In genomic region chr3:34314393-34314792, GRCm38 (mm10) we compare ENCODE assay signal across 20 mouse cellular contexts.
DNase-seq lines count a peak whose midpoint lies in the region; ATAC-seq and TF ChIP-seq lines count a peak whose summit lies in the region.
"Had no signal": no experiment of that assay in that cellular context is flagged by ENCODE, and none has a peak within 500 bp of the region (broad histone marks: within the 10 kb centered on the region; RNA-seq: fewer than 3 reads in every experiment).

No protein-coding gene starts in this region.

- 12% methylated on average over 11 of the region's 11 CpGs for WGBS in forebrain, embryonic 12.5 days
- WGBS in forebrain, embryonic 11.5 days: 16% methylated on average over 11 of the region's 11 CpGs
- WGBS in hindbrain, embryonic 14.5 days: 41% methylated on average over 11 of the region's 11 CpGs
- WGBS in hindbrain, postnatal 0 days: 61% methylated on average over 11 of the region's 11 CpGs

- ATAC-seq in forebrain, embryonic 12.5 days (ENCODE audit: low FRiP score): peak; percentile 24; the same call in 1 of the 2 replicates
- ATAC-seq in forebrain, embryonic 11.5 days (replicated peaks; ENCODE audit: low FRiP score): no peak
- ATAC-seq in hindbrain, embryonic 14.5 days (ENCODE audit: low FRiP score): no peak
- no peak for ATAC-seq in hindbrain, postnatal 0 days
- ATAC-seq: CD4-positive, CD25-positive, alpha-beta regulatory T cell, adult 4 months; intestine, embryonic 15.5 days had no signal

- H3K27ac ChIP-seq in forebrain, embryonic 12.5 days: 0 out of 2 replicates have a peak overlapping the region, but pooled peaks have one; percentile 19
- H3K27ac ChIP-seq in forebrain, embryonic 11.5 days (ENCODE audit: low read depth, low read length): no peak overlapping the region
- no peak overlapping the region for H3K27ac ChIP-seq in hindbrain, embryonic 14.5 days
- no peak overlapping the region for H3K27ac ChIP-seq in hindbrain, postnatal 0 days
- H3K27ac ChIP-seq: embryonic facial prominence, embryonic 13.5 days; hindbrain, embryonic 10.5 days; intestine, embryonic 15.5 days had no signal

- TF ChIP-seq CTCF in hindbrain, postnatal 0 days (IDR thresholded peaks at IDR 0.05; ENCODE audit: low read depth): no peak
- TF ChIP-seq CTCF in brain, embryonic 14.5 days (IDR thresholded peaks at IDR 0.05; ENCODE audit: borderline replicate concordance, extremely low read depth, insufficient read depth, insufficient read length): no peak

- H3K9ac ChIP-seq in forebrain, embryonic 12.5 days: no peak overlapping the region
- H3K9ac ChIP-seq in forebrain, embryonic 11.5 days (ENCODE audit: low read length): no peak overlapping the region
- H3K9ac ChIP-seq in hindbrain, embryonic 14.5 days: no peak overlapping the region
- no peak overlapping the region for H3K9ac ChIP-seq in hindbrain, postnatal 0 days (replicated peaks; ENCODE audit: low read length)
- H3K9ac ChIP-seq: embryonic facial prominence, embryonic 13.5 days; heart, embryonic 12.5 days; intestine, embryonic 15.5 days had no signal

- H3K27me3 ChIP-seq in forebrain, embryonic 12.5 days: peaks cover 9% of the 10 kb centered on the region; the same call in 1 of the 2 replicates
- H3K27me3 ChIP-seq in forebrain, embryonic 11.5 days (ENCODE audit: control insufficient read depth, insufficient read depth, low read length): no peaks in the 10 kb centered on the region
- H3K27me3 ChIP-seq in hindbrain, embryonic 14.5 days (ENCODE audit: control insufficient read depth, insufficient read depth, low read length): no peaks in the 10 kb centered on the region
- H3K27me3 ChIP-seq in hindbrain, postnatal 0 days (ENCODE audit: insufficient read depth, low read length): no peaks in the 10 kb centered on the region
- H3K27me3 ChIP-seq: heart, embryonic 12.5 days; intestine, embryonic 15.5 days had no signal

- DNase-seq in forebrain, embryonic 11.5 days (ENCODE audit: low spot score): no peak
- no peak for DNase-seq in hindbrain, embryonic 14.5 days (ENCODE audit: low spot score)
- DNase-seq in hindbrain, postnatal 0 days (ENCODE audit: low spot score): no peak
- peak; percentile 77 for DNase-seq in brain, embryonic 14.5 days (ENCODE audit: low read depth)
- DNase-seq in retina, postnatal 1 day: peak; percentile 28
- DNase-seq in Muller cell, postnatal 12 days (ENCODE audit: inconsistent ontology term): no peak
- DNase-seq: adrenal gland, postnatal 10 days; B cell, adult 2 months; cerebellum, adult 18-20 months; cerebellum, adult 9-11 months; cerebellum, postnatal 36 days; gastrocnemius, postnatal 14 days; kidney, adult 18-20 months had no signal

- H3K4me2 ChIP-seq in forebrain, embryonic 12.5 days: peak overlapping the region; percentile 31
- H3K4me2 ChIP-seq in forebrain, embryonic 11.5 days (ENCODE audit: low read depth, low read length, severe bottlenecking): no peak overlapping the region; the same call in 1 of the 2 replicates
- 0 out of 2 replicates have a peak overlapping the region, but pooled peaks have one; percentile 9 for H3K4me2 ChIP-seq in hindbrain, embryonic 14.5 days (replicated peaks)
- no peak overlapping the region for H3K4me2 ChIP-seq in hindbrain, postnatal 0 days (ENCODE audit: low read depth, low read length)
- H3K4me2 ChIP-seq: embryonic facial prominence, embryonic 13.5 days; heart, embryonic 12.5 days; intestine, embryonic 15.5 days had no signal

- no peak overlapping the region for H3K4me3 ChIP-seq in forebrain, embryonic 12.5 days (replicated peaks)
- H3K4me3 ChIP-seq in forebrain, embryonic 11.5 days (ENCODE audit: low read depth, low read length): no peak overlapping the region
- no peak overlapping the region for H3K4me3 ChIP-seq in hindbrain, embryonic 14.5 days (replicated peaks; ENCODE audit: low read length)
- no peak overlapping the region for H3K4me3 ChIP-seq in hindbrain, postnatal 0 days (ENCODE audit: low read length)
- H3K4me3 ChIP-seq: embryonic facial prominence, embryonic 13.5 days; heart, embryonic 12.5 days; hindbrain, embryonic 10.5 days; intestine, embryonic 15.5 days had no signal

- H3K36me3 ChIP-seq in forebrain, embryonic 12.5 days (replicated peaks): no peaks in the 10 kb centered on the region
- H3K36me3 ChIP-seq in forebrain, embryonic 11.5 days (ENCODE audit: control insufficient read depth, insufficient read depth, low read length): no peaks in the 10 kb centered on the region
- H3K36me3 ChIP-seq in hindbrain, embryonic 14.5 days (replicated peaks; ENCODE audit: control insufficient read depth, insufficient read depth): no peaks in the 10 kb centered on the region
- no peaks in the 10 kb centered on the region for H3K36me3 ChIP-seq in hindbrain, postnatal 0 days (ENCODE audit: insufficient read depth, low read length)
- H3K36me3 ChIP-seq: embryonic facial prominence, embryonic 13.5 days; G1E; heart, embryonic 12.5 days; hindbrain, embryonic 10.5 days; intestine, embryonic 15.5 days had no signal

- TF ChIP-seq POLR2A in brain, embryonic 14.5 days (IDR thresholded peaks at IDR 0.05; ENCODE audit: borderline replicate concordance, extremely low read depth, insufficient read depth, insufficient read length, poor library complexity, severe bottlenecking): no peak

- H3K4me1 ChIP-seq in forebrain, embryonic 12.5 days: peaks cover 38% of the 10 kb centered on the region
- peaks cover 7% of the 10 kb centered on the region for H3K4me1 ChIP-seq in forebrain, embryonic 11.5 days (replicated peaks; ENCODE audit: control insufficient read depth, insufficient read depth, low read length)
- peaks cover 16% of the 10 kb centered on the region for H3K4me1 ChIP-seq in hindbrain, embryonic 14.5 days (replicated peaks; ENCODE audit: control insufficient read depth, insufficient read depth, low read length)
- H3K4me1 ChIP-seq in hindbrain, postnatal 0 days (ENCODE audit: insufficient read depth, low read length): no peaks in the 10 kb centered on the region
- H3K4me1 ChIP-seq: embryonic facial prominence, embryonic 13.5 days; heart, embryonic 12.5 days; hindbrain, embryonic 10.5 days; intestine, embryonic 15.5 days had no signal

- H3K9me3 ChIP-seq in forebrain, embryonic 12.5 days: no peaks in the 10 kb centered on the region
- H3K9me3 ChIP-seq in forebrain, embryonic 11.5 days (ENCODE audit: control insufficient read depth, low read length): no peaks in the 10 kb centered on the region
- H3K9me3 ChIP-seq in hindbrain, embryonic 14.5 days (ENCODE audit: control insufficient read depth, low read length): no peaks in the 10 kb centered on the region
- H3K9me3 ChIP-seq in hindbrain, postnatal 0 days (ENCODE audit: low read length): no peaks in the 10 kb centered on the region
- H3K9me3 ChIP-seq: embryonic facial prominence, embryonic 13.5 days; G1E; heart, embryonic 12.5 days; hindbrain, embryonic 10.5 days; intestine, embryonic 15.5 days had no signal

Comparison
In these comparisons a context has a peak if more than half of its experiments do, and no peak if none do; other contexts are left out.
1. H3K4me2 ChIP-seq: peak in forebrain, embryonic 12.5 days (single experiment) and hindbrain, embryonic 14.5 days (single experiment); none in forebrain, embryonic 11.5 days (single experiment) and hindbrain, postnatal 0 days (single experiment).
2. DNase-seq: peak in brain, embryonic 14.5 days (single experiment) and retina, postnatal 1 day (single experiment); none in forebrain, embryonic 11.5 days (single experiment), hindbrain, embryonic 14.5 days (single experiment), hindbrain, postnatal 0 days (single experiment) and Muller cell, postnatal 12 days (single experiment).